Mouse (Mus musculus) liver, embryonic 14.5 days (tissue): ENCODE measurements at regions not wholly inside any gene's neighbourhood (a gene's known extent, or its start where the extent isn't known, plus 50 kb on each side); places are given as distances from the start of the nearest gene placed in this dataset.
A peak's percentile ranks its signal among the peaks of the same experiment; 100 is the strongest.

Experiments
- ATAC-seq: fragments of 200-750 bp; cut with Nextera tagmentation; 2 replicates; pipeline ENCODE4 v1.8.0; 2017; ENCODE audit warnings: moderate number of reproducible peaks, mild to moderate bottlenecking, moderate library complexity; ENCODE audit not compliant: insufficient read depth
- DNase-seq, 3 experiments: peaks; one replicate each; pipeline ENCODE4 v3.0.0-alpha.2; 2012 to 2013; ENCODE audit warnings: low read depth in 3 of 3, low spot score in 3 of 3
- H3K27ac ChIP-seq: fragments of 300-500 bp; sonication (generic); 2 replicates; pipeline ENCODE4 v1.5.1; 2014; ENCODE audit warnings: moderate library complexity, mild to moderate bottlenecking, control low read depth, inconsistent platforms
- H3K27me3 ChIP-seq: fragments of 300-500 bp; sonication (generic); 2 replicates; pipeline ENCODE4 v1.6.1; 2014; ENCODE audit warnings: mild to moderate bottlenecking, low read length, moderate library complexity; ENCODE audit not compliant: control insufficient read depth, insufficient read depth
- H3K36me3 ChIP-seq: fragments of 300-500 bp; sonication (generic); replicated peaks from 2 replicates; pipeline ENCODE4 v1.6.1; 2014; ENCODE audit warnings: low read depth; ENCODE audit not compliant: control insufficient read depth, insufficient read depth
- H3K4me1 ChIP-seq, 2 experiments: fragments of 200-500 bp in 1 of 2; fragments of 300-500 bp in 1 of 2; sonication (generic) in 1 of 2; replicated peaks; 2 replicates each; pipeline ENCODE4 v1.6.1; 2012 to 2014; ENCODE audit warnings: antibody characterized with exemption in 1 of 2, inconsistent platforms in 1 of 2, low read length in 1 of 2; ENCODE audit not compliant: control insufficient read depth in 2 of 2, insufficient read depth in 2 of 2
- H3K4me2 ChIP-seq: fragments of 300-500 bp; sonication (generic); 2 replicates; pipeline ENCODE4 v1.6.1; 2014; ENCODE audit warnings: low read depth, mild to moderate bottlenecking, control low read depth, moderate library complexity
- H3K4me3 ChIP-seq, 2 experiments: fragments of 200-500 bp in 1 of 2; fragments of 300-500 bp in 1 of 2; sonication (generic) in 1 of 2; 2 replicates each; pipeline ENCODE4 v1.5.1; 2012 to 2014; ENCODE audit warnings: low read depth in 2 of 2, low read length in 2 of 2, mild to moderate bottlenecking in 2 of 2, control low read depth in 1 of 2, inconsistent platforms in 1 of 2, moderate library complexity in 1 of 2; ENCODE audit not compliant: insufficient read depth in 1 of 2
- H3K9ac ChIP-seq: fragments of 300-500 bp; sonication (generic); replicated peaks from 2 replicates; pipeline ENCODE4 v1.6.1; 2014; ENCODE audit warnings: mild to moderate bottlenecking, control low read depth, moderate library complexity
- H3K9me3 ChIP-seq: fragments of 300-500 bp; sonication (generic); 2 replicates; pipeline ENCODE4 v1.6.1; 2016; ENCODE audit warnings: low read length, mixed read lengths; ENCODE audit not compliant: control insufficient read depth
- CTCF ChIP-seq: IDR thresholded peaks from 2 replicates; pipeline ENCODE4 v1.5.1; 2016; ENCODE audit warnings: antibody characterized with exemption, low read depth, control low read depth
- EP300 ChIP-seq: IDR thresholded peaks from 2 replicates; pipeline ENCODE4 v1.6.1; 2016; ENCODE audit warnings: antibody characterized with exemption, low read depth
- WGBS: fragments of 180-500 bp; shearing (Covaris S2); extraction: QIAGEN DNeasy Blood & Tissue Kit; methylation state at CpG from one replicate; pipeline ENCODE4 v1.1.7; 2014; ENCODE audit not compliant: insufficient replicate concordance; 5-methylcytosine and 5-hydroxymethylcytosine counted together

- DNase-seq (no peak), ATAC-seq (no peak)
- Histone ChIP-seq H3K27ac (no peak overlapping the region), H3K4me3 (no peak overlapping the region), H3K27me3 (no peaks in the 10 kb centered on the region), H3K4me2 (no peak overlapping the region), H3K4me1 (no peaks in the 10 kb centered on the region), H3K9me3 (no peaks in the 10 kb centered on the region), H3K9ac (no peak overlapping the region), H3K36me3 (no peaks in the 10 kb centered on the region)
- WGBS = 15% methylated on average over 2 of the region's 2 CpGs
- TF ChIP-seq CTCF (peak; percentile 30; the same call in 1 of the 2 replicates), EP300 (no peak)
Observed at GRCm38 (mm10) chrX:44228847-44229246, 139.3 kb downstream of the Dcaf12l2 start.
